Mouse (Mus musculus) liver, adult (tissue): Measurements from ENCODE around the gene Efna5.

ENCODE experiments used
- GATA4 ChIP-seq: IDR thresholded peaks from 2 replicates; pipeline ENCODE4 v1.6.1; 2014; ENCODE audit warnings: mild to moderate bottlenecking, low read length; ENCODE audit not compliant: insufficient replicate concordance

The Efna5 gene

DNA sequence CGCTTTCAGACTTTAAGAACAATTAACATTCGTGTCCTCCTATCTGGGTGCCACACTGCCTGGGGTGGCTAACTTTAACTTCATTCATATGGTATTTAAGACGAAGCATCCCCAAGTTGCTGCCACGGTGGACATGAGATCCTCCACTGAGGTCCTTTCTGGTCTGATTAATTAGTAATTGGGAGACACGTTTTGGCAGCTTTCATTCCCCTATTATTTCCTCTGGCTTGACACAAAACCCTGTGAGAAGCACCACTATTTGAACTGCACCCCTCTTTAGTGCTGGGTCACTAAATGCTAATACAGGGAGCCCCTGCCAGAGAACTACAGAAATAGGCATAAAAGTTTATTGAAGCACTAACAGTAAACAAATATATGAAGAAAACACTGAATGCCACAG, 9.9 kb downstream of the Efna5 start:
- TF ChIP-seq GATA4 = no peak

DNA sequence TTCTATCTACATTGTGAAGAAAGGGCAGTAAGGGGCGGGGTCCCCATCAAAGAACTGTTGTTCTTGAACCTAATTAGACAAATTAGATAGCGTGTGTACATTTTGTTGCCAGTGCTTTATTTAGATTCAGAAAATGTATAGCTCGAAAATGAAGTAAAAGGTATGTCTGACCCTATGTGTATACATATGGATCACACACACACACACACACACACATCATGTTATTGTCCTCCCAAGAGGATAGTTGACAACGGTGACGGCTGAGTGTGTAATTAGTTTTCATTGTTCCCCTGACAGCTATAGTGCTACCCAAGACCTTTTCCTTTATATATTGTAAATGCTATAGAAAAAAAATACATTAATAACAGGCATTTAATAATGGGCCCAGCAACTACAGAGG, 10.7 kb downstream of the Efna5 start:
- no peak for TF ChIP-seq GATA4

GRCm38 (mm10) chr17:62864966-62865365, 16.2 kb downstream of the Efna5 start:
- no peak for TF ChIP-seq GATA4

DNA sequence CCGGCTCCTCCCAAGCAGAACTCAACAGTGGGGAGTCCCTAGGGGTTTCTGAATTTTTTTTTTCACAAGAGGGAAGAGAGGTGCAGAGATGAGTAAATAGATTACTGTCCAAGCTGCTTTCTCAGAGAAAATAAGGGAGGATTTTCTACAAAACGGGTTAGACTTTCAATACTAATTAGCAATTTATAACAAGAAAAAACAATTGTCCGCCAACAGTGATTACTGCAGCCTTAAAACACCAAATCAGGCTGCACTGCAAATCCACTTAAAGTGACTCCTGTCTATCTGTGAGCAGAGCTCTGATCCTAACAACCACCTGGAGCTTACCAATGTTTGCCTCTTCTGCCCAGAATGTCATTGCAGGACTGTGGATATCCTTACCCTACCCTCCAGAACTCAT, 18.1 kb downstream of the Efna5 start:
- no peak for TF ChIP-seq GATA4

DNA sequence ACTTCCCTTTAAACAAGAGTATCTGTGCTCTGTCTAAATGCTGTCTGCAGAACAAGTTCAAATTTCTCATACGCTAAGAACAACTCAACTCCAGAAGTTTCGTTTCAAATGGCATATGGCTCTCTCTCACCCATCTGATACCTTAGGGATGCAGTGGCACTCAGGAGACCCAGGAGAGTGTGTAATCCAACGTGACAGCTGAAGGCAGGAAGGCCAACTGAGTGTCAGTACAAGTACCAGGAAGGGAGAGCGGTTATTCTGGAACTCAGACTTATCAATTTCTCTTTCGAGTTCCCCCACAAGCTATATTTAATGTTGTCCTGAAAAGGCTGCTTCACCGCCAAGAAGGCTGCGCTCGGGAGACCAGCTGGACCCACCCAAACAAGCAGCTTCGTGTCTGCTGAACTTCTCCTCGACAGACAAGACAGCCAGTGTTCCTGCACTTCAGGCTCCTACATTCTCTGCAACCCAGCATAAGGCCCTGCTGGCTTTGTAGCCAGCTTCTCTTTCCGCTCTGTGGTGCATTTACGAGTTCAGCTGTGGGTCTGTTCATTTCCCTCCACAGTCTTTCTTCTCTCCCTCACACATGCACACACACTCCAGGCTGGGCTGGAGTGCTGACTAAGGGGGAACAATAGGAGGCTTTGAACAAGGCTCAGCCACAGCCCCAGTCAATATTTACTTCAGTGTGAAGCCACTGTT, 18.7 kb downstream of the Efna5 start:
- no peak for TF ChIP-seq GATA4

DNA sequence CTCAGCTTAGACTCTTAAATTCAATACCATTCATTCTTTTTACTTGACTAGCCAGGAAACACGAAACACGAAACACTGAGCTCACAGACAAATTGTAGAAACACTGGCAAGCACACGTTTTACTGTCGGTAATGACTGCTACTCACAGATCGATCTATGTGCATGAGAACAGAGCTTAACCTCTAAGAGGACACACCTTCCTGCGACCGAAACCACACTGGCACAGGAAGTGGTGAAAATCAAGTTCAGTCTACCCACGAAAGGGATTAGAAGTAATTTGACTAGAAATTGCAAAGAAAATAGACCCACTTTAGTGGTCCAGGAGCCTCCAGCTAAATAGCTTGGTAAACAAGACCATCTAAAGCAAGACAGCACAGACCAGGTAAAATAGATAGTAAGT, 23.8 kb downstream of the Efna5 start:
- no peak for TF ChIP-seq GATA4

- TF ChIP-seq GATA4 = no peak
Measured at GRCm38 (mm10) chr17:62853741-62854140, 27.4 kb downstream of the Efna5 start.

GRCm38 (mm10) chr17:62852822-62853608, 28.1 kb downstream of the Efna5 start:
- TF ChIP-seq GATA4 = no peak

DNA sequence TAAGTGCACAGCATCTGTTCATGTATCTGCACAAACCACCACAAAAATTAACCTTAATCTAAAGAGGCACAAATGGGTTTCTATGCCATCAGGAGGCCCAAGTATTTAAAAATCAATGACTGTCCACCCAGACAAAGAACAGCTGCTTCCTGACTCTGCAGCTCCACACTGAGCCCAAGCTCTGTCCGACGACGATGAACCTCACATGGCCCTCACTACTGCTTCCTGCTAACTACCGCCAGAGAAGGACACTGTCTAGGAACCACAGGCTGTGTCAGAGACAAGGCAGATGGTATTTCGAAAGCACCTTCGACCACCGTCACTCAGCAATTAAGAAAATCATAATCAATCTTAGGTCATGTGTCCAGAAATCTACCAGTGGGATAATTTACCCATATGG, 29.8 kb downstream of the Efna5 start:
- no peak for TF ChIP-seq GATA4

GRCm38 (mm10) chr17:62850603-62851002, 30.5 kb downstream of the Efna5 start:
- no peak for TF ChIP-seq GATA4

DNA sequence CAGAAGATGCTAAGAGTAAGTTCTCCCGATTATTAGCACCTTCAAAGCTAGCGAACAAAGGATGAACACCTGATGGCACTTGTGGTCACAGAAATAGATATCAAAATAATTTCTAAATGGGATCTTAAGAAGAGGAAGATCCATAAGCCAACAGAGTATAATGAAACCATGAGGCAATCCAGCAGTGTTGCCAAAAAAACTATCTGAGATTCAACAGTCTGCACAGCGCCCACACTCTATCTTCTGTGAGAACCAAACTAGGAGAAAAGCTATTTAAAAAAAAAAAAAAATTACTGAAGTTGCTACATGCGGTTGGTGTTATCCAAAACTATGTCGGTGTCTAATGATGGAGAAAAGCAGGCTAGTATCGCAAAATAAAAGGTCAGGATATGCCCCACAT, 31.4 kb downstream of the Efna5 start:
- no peak for TF ChIP-seq GATA4

DNA sequence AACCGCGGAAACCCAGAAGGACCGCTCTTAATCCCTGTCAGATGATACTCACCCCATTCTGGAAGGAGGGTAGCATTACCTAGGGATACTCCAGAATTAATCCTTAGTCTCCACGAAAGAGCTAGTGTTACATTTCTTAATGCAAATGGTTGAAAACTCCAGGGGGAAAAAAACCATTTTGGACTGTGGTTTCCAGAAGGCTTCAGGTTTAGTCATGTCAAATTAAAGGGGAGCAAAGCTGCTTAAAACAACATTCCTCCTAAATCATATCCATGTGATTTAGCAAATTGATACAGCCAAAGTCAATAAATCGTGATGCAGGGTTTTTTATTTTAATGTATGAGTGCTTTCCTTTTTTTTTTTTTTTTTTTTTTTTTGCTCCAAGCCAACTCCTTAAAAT, 35.5 kb downstream of the Efna5 start:
- no peak for TF ChIP-seq GATA4

- no peak for TF ChIP-seq GATA4
Measured at GRCm38 (mm10) chr17:62844329-62844728, 36.8 kb downstream of the Efna5 start.

- TF ChIP-seq GATA4 = no peak
Measured at GRCm38 (mm10) chr17:62837336-62837735, 43.8 kb downstream of the Efna5 start.

DNA sequence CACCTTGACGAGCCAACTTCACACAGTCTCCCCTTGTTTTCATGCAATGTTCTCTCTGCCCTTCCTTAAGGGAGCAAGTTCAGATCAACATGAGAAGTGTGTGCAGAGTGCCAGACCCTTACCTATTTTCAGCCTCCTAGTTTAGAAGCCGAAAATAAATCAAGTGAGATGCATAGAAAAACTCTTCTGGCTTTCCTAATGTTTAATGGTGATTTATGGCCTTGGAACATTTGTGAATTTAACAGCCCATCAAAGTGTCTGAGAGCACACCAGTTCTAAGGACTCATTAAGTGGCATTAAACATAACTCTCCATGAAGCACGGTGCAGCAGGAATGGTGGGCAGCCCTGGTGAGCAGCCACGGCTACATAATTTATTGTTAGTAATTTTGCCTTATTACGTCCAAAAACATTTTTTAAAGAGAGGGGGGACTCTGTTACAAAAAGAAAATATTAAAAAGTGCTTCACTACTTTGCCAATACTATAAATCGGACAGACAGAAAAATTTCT, 44.5 kb downstream of the Efna5 start:
- TF ChIP-seq GATA4 = no peak

GRCm38 (mm10) chr17:62832550-62833127, 48.5 kb downstream of the Efna5 start:
- no peak for TF ChIP-seq GATA4
